Mouse (Mus musculus) skeletal muscle tissue, adult 2 months (tissue): ENCODE measurements at regions not wholly inside any gene's neighbourhood (a gene's known extent, or its start where the extent isn't known, plus 50 kb on each side); places are given as distances from the start of the nearest gene placed in this dataset.

Experiments
- DNase-seq: peaks from one replicate; pipeline ENCODE4 v3.0.0-alpha.2; 2012; ENCODE audit warnings: low read depth, low spot score

DNA sequence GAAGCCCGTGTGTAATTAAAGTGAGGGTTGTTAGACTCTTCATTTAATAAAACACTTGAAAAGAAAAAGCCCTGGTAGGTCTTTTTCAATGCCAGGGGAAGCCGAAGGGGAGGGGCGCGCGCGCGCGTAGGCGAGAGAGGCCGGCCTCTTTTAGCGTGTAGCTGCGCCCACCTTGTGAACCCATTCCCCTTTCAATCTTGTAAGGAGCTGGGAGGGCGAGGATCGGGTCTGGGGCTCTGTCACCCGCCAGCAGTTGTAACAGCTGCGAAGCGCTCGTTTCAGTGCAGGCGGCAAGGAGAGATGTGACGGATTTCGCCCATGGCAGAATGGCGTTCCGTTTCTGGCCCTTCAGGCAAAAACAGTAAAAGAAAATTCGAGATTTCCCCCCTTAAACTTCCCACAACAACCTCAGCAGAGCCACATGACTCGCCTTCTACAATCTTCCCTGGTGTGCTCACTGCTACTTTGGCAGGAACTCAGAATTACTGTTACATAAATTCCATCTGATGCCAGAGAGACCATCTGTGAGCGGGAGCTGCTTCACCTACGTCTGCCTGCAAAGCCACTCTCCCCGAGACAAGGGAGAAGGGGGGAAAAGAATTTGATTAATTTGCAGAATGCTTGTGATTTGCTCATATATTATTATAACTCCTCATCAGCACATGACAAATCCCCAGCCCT is 436.4 kb downstream of the Zfp536 start:
- DNase-seq, result peak; percentile 65

DNA sequence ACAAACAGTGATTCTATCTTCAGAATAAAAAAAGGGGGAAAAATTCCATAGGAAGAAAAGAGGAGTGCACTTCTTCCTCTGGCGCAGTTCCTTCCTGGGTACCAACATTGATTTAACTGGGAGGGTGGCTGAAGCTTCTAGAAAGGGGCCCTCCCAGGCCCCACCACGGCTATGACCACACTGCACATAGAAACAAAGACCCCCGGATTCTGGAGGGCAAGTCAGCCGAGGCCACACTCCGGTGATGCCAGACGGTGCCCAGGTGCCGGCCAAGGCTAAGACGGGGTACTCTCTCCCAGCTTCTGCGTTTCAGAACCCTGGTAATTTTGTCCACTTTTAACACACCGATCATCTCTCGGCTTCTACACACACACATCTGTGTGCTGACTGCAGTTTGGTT is 435.8 kb downstream of the Zfp536 start:
- DNase-seq, result no peak

DNA sequence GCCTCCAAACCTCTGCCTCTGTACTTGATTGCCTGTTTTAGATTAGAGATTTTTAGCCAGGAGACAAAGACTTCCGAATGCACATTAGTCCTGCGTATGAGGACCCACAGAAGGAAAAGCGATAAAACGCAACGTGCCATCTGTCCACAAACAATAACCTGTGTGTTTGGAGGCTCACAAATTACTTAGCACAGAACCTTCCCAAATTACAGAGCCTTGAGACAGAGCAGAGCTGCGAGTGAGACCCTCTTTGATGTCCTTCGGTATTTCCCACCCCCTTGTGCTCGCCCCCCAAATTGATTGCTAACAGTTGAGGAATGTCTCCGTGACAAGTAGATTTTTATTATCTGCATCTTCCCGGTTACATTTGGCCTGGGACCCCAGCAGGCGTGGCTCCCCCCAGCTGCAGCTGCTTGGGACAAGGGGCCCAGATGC is 435.4 kb downstream of the Zfp536 start:
- DNase-seq, result no peak

DNA sequence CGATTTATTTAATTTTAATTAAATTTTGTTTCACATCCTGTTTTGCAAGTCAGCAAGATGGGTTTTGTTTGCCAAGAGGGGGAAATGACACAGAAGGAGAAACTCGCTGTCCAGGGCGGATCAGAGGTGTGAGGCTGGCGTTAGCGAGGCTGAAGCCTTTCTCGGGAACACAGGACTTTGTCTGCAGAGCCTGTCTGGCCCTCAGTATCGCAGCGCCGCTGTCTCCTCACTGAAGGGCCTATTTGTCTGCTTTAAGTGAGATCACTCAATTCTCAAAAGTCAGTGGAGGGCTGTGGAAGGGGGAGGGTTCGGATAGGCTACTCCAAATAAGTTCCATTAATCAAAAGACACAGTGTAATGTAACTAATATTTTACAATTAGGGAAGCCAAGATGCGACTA is 430.8 kb downstream of the Zfp536 start:
- DNase-seq, result no peak

DNA sequence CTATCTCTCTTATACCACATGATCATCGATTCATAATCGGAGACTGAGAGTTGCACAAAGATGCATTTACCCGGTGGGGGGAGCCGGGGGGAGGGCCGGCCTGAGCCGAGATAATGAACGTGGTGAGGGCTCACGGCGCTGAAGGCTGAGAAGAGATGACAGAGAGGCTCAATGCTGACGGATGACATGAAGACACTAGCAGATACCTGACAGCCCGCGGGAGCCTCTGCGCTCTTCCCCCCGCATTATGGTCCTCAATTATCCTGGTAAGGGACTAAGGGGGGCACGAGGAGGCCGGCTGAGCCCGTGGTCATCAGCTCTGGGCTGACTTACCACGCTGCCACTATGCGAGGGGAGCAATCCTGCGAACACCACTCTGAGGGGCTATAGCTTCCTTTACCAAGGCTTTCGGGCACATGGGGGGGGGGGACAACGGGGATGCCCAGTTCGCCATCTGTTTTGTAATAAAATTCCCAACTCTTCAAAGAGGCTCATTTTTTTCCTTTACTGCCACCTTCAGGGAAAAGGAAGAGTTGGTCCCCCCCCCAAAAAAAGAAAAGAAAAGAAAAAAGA is 430.3 kb downstream of the Zfp536 start:
- no peak for DNase-seq

DNA sequence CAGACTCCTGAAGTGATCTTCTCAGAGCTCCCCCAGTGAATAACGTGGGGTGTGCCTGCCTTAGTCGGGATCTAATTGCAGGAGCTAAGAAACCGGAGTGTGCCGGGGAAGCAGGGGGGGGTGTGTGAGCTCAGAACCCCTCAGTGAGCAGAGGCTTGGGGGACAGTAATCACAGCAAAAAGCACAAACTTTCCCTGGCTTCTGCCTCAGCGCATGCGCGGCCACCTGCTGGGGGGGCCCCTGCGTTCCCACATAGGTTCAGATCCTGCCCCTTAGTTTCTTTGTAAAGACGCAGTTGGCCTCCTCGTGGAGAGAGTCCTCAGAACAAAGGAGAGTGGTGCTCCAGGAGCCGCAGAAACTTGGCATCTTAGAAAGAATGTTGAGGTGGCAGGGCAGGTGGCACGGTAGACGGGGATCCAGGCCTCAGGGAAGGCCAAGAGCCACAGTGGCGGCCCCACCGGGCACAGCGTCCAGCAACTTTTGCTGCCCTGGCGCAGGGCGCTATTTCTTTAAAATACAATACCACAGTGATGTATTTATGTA is 429.7 kb downstream of the Zfp536 start:
- no peak for DNase-seq

DNA sequence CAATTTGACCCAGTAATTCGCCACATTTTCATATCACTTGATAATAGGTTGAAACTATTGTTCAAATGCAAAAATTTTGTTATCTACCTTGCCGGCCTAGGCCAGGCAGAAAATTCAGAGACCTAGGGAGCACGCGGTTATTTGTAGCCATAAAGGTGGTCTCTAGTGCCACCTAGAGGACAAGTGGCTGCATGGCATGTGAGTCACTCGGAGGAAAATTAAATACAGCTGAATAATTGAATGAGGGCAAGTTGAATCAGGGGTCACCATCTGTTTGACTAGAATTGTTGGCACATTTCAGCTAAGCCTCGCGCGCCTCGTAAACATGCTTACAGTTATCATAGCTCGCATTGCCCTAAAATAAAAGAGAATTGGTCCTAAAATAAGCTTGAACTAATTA is 427.4 kb downstream of the Zfp536 start:
- peak; percentile 68 for DNase-seq

DNA sequence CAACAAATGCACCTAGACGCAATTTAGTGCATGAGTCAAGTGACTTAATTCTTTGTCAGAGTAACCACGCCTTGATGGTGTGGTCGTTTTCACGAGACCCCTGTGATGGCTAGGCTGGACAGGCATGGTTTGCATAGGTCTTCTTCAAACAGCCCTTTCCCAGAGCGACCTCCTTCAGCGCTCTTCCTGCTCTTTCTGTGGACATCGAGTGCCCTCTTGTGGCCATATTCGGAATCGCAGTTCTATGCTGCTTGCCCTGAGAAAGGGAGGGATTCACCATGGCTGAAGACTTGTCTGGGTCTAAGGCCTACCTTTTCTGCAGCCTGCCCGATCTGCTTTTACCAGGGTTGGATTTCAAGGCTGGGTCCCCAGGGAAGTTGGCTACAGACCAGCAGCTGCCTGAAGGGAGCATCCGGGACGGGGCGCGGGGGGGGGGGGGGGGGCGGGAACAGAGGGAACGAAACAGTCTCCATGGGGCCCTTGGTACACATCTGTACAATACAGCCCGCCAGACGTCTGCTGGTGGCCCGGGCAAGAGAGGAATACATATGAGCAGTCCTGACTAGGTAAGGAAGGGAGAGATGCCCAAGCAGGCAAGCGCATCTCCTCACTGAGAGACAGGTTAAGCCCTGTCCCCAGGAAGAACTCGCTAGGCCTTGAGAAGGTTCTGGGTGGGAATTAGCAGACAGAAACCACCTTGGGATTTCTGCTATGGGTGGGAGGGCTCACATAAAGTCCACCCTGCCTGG is 415.6 kb downstream of the Zfp536 start:
- DNase-seq, result peak; percentile 82

DNA sequence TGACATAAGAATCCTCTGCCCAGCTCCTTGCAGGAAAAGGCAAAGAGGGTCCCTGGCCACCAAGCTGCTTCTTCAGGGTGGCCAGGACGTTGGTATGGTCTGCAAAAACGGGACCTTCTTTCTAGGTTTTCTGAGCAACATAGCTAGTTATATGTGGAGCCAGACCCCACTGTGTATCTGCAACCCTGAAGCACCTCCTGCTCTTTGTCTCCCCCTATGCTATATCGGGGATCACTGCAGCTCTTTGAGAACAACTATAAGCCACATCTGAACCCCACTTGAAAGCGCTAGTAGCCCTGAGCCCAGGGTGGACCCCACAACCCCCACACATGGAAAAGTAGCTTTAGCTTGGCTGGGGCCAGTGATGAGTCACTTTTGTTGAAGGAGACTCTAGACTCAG is 414.9 kb downstream of the Zfp536 start:
- DNase-seq, result no peak

DNA sequence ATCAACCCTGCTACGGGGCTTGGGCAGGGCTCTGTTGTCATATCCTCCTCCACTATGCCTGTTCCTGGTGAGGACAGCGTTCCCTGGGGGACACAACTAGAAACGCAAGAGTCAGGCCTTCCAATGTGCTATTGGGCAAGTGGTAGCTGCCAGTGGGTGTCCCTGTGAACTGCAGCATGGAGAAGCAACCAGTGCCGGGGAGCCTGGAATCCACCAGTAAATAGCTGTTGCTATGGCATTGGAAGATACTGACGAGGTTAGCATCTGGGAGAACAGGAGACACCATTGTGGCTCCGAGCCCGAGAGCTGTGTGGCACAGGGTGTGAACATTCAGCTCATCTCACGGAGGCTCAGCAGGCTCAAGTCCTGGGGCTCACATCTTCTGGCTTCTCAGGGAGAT is 414.0 kb downstream of the Zfp536 start:
- no peak for DNase-seq

DNA sequence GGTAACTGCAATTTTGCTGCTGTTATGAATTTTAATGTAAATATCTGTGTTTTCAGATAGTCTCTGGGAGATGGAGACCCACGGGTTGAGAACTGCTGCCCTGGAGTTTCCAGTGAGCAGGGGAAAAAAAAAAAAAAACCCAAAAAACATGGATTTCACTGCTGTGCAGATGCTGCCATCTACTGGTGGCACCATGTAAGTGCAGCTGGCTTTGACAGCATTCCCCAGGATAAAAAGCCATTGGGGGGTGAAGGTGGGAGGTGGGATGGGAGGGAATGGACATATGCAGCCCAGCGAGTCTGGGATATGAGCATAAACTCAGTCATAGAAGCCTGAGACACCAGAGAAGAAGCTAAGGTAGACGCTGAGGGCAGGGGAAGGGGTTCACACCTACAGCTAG is 413.3 kb downstream of the Zfp536 start:
- DNase-seq, result no peak

DNA sequence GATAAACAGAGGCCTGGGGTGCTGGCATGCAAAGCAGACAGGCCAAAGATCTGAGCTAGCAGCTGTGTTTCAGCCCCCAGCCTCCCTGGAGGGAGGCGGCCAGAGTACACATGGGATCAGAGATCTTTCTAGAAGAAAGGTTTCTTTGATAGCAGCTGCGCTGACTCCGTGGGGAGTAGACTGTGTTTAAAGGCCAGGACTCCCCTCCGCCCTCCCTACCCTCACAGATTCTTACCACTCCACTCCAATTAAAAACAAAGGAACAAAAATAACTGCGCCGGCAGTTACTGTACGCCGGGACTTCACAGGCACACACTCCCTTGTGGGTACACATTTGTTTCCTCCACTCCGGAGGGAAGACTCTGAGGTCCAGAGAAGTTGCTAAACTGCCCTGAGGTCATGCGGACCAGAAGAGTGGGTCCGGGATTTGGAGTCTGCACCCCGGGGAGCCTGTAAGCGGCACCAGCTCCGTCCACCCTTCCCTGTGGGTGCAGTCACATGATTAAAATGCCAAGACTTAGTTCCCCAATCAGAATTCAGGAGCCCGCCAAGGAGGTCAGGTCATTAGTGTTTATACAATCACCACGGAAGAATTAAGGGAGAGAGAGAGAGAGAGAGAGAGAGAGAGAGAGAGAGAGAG is 411.5 kb downstream of the Zfp536 start:
- DNase-seq, result peak; percentile 33

DNA sequence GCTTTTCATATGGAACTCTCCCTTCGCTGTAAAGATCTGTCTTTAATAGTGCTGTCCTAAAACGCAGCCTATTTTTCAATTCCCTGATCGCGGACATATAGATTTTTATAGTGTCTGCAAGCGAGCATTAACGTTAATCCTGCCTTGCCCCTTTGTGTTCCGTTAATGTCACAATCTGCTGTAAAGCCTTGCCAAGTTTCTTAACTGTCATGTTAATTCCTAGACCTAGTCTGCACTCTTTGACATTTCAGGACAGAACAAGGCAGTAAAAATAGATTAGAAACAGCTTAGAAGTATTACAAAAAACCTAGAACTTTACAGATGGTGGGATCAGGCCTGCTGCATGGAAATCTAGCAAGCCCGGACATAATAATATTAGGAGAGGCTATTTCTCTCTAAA is 410.6 kb downstream of the Zfp536 start:
- DNase-seq, result no peak

DNA sequence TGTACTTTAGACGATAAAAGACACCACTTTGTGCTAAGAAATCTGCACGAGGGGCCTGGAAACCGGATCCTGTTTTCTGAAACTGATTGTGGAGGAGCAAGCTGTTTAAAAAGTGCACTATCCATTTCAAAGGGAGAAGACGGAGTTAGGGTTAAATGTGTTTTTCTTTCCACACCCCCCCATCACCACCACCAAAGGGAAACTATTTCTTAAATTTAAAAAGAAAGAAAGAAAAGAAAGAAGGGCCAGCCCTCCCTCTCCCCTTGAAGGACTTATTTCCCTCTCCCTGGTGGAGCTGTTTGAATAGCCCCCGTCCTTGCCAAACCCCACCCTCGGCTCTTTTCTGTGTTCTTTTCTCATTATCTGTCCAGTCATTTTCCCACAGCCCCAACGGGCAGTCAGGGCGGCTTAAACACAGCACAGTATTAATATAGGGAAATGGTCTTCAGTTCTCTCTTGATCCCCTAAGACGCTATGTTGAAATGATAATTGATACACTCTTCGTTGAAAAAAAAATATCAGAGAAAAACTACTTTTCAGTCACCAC is 409.7 kb downstream of the Zfp536 start:
- no peak for DNase-seq

DNA sequence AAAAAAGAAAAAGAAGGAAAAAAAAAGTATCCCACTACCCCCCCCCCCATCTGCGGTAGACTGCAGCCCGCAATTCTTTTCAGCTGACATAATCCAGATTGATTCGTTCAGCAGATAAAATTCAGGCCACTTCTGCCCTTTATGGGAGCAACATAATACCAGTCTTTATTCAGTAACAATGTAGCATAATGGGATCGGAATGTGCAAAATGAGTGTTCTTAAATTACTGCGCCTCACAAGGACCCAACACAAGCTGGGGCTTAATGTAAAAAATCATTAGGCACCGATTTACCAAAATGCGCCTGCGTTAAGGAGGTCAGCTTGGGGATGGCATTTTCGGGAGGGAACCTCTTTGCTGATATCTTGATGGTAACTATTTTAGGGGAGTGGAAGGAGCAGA is 409.2 kb downstream of the Zfp536 start:
- DNase-seq, result no peak

DNA sequence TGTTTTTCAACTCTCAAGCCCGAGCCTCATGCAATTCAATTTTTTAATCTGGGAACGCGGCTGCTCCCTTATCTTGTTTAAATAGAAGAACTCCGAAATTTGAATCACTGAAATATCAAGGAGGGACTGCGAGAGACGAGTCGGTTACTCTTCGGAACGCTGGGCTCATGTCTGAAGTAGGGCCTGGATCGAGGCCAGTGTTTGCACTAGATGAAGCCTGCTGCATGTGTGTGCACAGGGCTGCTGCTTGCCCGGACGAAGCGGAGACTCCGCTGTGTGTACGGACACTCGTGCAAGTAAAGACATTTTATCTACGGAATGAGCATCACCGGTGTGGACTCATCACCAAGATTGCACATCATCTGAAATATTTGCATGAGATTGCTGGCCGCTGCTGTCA is 407.4 kb downstream of the Zfp536 start:
- DNase-seq, result no peak

DNA sequence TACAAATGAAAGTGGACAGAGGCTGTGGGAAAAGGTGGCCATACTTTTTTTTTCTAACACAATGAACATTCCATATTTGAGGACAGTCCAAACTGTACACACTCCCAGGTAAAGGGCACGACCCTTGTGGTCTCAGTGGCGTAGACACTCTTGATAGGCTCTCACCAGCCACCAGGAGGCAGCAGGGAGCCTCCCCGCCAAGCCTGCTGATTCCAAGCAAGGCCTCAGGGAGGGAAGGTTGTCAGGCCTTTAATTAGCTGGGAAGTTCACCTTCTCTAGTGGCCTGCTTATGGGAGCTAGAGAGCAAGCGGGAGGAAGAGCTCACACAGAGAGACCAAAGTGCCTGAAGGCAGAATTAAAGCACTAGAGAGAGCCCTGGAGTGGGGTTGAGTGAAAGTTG is 403.7 kb downstream of the Zfp536 start:
- no peak for DNase-seq

DNA sequence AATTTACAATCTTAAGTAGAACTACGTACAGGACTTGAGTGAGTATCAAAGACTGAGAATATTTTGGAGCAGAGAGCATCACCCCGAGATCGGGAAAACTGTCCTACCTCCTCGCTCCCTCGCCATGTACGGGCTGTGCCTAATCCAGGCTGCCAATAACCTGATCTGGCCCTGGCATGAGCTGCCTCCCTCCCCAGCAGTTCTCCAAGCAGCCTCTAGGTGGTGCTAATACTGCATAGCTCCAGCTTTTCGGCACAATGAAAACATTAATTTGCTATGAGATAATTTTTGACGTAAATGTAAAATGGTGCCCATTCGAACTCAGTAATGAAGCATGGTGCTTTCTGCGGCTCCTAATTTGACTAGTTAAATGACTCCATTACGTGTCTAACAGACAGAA is 399.6 kb downstream of the Zfp536 start:
- DNase-seq, result peak; percentile 61

DNA sequence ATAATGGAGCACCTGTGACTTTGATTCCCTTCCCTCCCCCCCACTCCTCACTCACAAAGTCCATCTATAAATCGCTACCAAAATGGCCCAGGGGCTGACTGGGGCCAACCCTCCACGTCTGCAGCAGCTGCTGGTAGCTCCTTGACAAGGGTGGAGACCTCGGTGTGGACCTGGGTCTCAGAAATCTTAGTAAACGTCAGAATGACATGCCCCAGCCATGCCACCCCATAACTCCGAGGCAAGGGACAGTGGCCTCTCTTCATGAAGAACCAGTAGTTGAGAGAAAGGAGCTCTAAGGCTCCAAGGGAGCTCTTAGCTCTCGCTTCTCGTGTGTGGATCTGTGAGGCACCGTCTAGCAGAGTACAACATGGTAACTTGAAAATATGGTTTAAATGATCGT is 398.4 kb downstream of the Zfp536 start:
- DNase-seq, result no peak

DNA sequence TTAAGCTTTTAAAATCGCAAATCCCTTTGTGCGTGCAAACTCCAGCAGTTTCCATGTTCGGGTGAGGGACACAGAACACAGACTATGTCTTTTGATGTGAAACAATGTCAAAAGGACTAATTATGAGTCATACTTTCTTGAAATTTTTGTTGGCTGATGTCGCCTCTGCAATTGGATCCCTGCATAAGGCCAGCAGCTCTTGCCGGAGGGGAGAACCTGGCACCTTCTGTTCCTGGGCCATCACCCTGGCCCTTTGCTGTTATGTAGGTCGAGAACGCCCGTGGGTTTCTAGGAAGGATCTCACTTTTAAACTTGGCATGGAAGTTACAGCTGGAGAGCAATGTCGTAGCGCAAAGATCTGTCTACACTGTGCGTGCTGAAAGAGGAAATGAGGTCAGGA is 397.9 kb downstream of the Zfp536 start:
- no peak for DNase-seq

DNA sequence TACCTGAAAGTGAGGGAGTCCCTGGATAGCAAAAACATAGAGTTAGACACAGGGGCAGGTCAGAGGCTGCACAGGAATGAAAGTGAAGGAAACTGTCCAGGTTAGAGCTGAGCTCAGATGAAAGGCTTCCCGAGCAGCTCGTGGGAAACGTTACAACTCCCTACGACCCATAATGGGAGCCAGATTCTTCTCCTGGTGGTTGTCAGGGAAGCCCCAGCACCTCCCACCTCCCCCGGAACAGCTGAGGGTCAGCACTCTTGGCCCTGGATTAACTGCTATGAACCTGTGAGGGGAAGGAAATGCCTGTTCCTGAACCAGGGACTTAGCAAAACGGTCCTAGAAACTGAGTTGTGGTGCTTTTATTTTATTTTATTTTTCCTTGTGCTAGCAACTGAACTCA is 397.2 kb downstream of the Zfp536 start:
- DNase-seq, result no peak

DNA sequence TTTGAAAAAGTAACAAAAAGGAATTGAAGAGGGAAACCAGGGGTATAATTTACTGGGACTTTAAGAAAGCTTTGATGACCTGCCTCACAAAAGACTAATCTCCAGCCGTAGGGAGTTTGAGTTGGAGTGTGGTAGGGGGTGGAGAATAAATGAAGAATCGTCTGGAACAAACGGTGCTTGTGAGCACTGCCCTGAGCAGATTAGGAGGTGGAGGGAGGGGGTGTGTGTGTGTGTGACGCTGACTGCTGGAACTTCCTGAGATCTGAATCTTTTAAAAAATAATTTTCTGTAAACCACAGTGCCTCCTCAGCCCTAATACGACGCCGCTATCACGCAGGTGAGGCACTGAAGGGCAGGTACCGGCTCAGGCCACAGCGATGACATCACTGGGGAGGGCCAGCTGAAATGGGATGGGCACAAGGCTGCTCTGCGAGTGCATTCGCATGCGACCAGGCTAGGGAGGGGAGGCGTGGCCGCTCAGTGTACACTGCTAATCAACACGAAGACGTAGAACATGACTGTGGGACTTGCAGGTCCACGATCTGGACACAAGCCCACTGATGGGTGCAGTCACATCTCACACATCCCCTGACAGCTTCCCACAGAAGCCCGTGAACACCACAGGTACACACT is 395.4 kb downstream of the Zfp536 start:
- DNase-seq, result no peak
